Mouse (Mus musculus) erythroid progenitor cell, adult 5-6 weeks (primary cell): ENCODE data around the gene Cd9. TPM values are rescaled to one million over a fixed set of nuclear protein-coding genes. Genes with fewer than 3 reads are reported as not detected.
"Not testable (repeated sequence)": the region's sequence is repeated elsewhere in the genome, so short reads cannot be mapped to it uniquely, and the experiment has no call there.

Experiments
- ATAC-seq: replicated peaks from 2 replicates; pipeline ENCODE4 v1.8.0; 2016; ENCODE audit warnings: moderate number of reproducible peaks, mild to moderate bottlenecking, moderate TSS enrichment, inconsistent platforms; ENCODE audit not compliant: poor library complexity, low FRiP score, severe bottlenecking
- total RNA-seq, 2 experiments: library from RNA; stranded (forward) in 1 of 2; stranded (reverse) in 1 of 2; fragments of 150-400 nt in 1 of 2; fragments of 186-747, 209-891 nt in 1 of 2; gene quantifications; 2 replicates each; pipeline versions ENCODE4 v1.2.3 to v1.2.4; 2015 to 2017; ENCODE audit warnings: low replicate concordance in 2 of 2

Gene Cd9
- total RNA-seq, 2 experiments from 2014 or later: 10.1 to 41.1 TPM

- no peak for ATAC-seq
These were observed 10.2 kb upstream of the Cd9 start for GRCm38 (mm10) chr6:125504622-125505355.

DNA sequence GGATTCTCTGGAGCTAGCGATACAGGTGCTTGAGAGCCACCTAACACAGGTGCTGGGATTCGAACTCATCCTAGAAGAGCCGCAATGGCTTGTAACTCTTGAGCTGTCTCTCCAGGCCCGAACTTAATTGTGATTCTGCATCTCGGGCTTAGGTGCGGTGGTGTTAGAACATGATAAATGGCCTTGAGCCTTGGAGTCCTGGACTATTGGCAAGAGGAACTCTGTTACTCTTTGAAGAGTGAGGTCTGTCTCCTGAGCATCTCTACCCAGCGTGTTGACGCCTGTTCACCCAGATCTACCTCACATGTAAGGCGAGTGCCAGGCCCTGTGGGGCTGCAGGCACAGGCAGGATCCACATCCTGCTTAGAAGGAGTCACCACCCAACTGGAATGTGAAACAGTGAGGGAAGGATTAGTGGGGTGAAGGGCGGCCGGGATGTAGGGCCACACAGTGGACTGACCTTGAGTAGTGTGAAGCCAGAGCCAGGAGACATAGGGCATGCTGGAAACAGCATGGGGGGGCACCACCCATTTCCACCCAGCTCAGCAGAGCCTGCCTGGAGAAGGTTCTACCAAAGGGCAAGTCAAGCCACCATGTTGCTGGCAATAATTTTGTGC, 8.7 kb upstream of the Cd9 start:
- ATAC-seq: no peak

- no peak for ATAC-seq
These were observed 3.5 kb upstream of the Cd9 start for GRCm38 (mm10) chr6:125498062-125498461.

- no peak for ATAC-seq
These were observed 1.8 kb upstream of the Cd9 start for GRCm38 (mm10) chr6:125496417-125496816.

GRCm38 (mm10) chr6:125495361-125495760, 770 bp upstream of the Cd9 start:
- no peak for ATAC-seq

DNA sequence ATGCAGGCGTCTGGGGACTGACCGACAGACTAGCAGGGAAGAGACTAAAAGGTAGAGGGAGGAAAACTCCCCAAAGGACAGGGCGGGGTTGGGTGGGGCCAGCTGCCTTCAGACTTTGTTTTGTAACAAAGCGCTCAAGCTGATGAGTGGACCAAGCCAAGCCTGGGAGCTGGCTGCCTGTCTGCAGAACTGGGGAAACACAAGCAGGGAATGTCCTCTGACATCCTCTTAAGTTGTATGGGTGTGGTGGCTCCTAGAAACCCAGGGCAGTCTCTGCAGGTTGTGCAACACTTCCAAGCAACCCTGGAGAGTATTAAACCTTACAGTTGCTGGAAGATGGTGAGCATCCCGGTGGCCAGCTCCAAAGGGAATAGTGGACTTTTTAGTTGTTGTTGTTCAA, 1.4 kb downstream of the Cd9 start:
- no peak for ATAC-seq

DNA sequence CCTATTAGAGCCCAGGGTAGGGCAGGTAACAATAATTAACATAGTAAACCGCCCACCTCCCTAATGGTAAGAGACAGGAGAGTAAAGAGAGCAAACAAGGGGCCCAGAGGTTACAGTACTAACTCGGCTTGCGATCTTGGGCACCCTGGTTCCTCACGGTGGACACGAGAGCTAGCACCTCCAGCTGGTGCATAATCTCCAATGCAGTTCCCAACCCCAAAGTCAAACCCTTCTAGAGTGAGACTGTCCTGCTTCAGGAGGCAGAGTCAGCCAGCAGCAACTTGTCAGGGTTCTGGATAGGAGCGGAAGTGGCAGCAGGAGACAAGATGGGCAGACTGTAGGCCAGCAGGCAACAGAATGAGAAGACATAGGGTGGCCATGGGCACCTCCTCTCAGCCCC, 1.9 kb downstream of the Cd9 start:
- ATAC-seq: no peak

DNA sequence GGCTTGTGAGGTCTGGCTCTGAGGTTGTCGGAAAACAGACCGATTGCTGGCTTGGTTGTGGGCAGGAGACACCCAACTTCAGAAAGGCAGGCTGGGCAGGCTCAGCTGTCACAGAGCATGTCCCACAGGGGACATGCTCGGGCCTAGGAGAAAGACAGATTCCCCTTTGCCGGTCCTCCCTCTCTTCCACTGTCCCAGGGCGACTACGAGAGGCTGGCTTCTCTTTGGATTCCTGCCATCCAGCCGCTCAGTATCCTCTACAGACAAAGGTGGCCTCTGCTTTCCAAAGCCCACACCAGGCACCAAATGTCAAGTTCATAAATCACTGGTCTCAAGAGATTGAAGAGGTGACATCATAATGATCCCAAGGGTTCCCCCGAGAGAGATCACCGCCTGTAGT, 2.6 kb downstream of the Cd9 start:
- no peak for ATAC-seq

GRCm38 (mm10) chr6:125491393-125491792, 3.2 kb downstream of the Cd9 start:
- no peak for ATAC-seq

DNA sequence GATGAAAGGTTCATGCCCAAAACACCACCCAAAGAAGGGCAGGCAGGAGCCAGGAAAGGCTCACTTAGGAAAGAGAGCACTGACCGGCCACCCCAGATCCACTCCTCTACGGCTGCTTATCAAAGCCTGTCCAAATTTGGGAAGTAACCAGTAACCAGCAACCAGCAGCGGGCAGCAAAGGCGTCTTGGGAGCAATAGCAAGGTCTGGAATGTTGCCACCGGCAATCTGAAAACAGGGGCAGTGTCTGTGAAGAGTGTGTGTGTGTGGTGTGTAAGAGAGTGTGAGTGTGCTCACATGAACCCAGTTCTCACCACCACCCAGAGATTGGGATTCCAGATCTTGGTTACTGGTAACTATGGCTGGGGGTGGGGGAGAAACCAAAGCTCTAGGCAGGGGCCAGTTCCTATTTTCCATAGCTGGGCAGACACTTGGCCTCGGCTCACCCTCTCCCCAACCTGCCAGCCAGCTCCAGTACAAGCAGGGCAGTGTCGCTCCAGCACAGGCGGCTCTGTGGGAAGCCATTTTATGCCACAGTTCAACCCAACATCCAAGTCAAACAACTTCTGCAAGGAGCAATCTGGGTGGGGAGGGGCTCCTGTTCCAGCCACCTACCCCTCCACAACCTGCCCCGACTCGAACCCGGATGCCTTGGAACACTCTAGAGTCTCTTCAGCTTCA, 4.6 kb downstream of the Cd9 start:
- no peak for ATAC-seq

DNA sequence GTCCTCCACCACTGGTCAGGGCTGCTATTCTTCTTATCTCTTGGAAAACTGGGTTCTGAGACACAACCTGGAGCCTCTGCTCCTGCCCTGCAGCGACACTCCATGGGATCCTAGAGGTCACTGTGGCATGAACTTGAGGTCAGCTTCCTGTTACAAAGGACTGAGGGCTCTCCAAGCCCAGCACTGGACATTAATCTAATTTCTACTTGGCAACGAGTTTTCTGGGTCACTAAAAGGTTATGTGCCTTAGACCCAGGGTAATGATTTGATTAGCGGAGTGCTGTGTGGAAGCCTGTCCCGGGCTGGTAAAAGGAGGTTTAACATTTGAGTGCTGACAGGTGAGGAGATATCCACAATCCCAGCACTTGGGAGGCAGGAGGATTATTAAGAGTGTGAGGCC, 9.0 kb downstream of the Cd9 start:
- no peak for ATAC-seq

DNA sequence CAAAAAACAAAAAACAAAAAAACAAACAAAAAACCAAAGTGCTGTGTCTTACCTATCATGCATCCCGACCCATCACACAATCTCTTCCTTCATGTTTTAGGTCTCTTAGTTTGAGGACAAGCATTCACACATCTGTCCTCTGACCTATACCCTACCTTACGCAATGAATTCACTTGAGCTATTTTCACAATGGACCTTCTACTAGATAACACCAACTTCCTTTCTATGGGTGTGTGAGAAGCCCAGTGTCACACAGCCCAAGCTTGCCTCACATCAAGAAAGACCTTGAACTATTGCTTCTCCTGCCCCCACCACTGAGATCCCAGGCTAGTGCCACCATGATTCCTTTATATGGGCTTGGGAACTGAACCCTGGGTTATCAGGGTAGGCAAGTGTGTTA, 9.9 kb downstream of the Cd9 start:
- no peak for ATAC-seq

DNA sequence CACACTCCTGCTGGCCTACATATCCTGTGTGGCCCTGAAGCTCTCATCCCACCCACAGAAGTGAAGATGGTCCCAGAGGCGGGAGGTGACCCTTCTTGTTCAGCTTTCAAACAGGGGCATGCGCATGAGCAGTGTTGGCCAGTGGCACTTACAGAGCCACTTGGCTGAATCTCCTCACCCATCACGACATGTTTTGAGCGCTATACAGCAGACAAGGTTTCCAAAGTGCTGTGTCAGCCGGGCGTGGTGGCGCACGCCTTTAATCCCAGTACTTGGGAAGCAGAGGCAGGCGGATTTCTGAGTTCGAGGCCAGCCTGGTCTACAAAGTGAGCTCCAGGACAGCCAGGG, 10.3 kb downstream of the Cd9 start:
- ATAC-seq: not testable (repeated sequence)

GRCm38 (mm10) chr6:125483515-125484312, 10.9 kb downstream of the Cd9 start:
- no peak for ATAC-seq

- no peak for ATAC-seq
These were observed 12.2 kb downstream of the Cd9 start for GRCm38 (mm10) chr6:125482427-125482831.

DNA sequence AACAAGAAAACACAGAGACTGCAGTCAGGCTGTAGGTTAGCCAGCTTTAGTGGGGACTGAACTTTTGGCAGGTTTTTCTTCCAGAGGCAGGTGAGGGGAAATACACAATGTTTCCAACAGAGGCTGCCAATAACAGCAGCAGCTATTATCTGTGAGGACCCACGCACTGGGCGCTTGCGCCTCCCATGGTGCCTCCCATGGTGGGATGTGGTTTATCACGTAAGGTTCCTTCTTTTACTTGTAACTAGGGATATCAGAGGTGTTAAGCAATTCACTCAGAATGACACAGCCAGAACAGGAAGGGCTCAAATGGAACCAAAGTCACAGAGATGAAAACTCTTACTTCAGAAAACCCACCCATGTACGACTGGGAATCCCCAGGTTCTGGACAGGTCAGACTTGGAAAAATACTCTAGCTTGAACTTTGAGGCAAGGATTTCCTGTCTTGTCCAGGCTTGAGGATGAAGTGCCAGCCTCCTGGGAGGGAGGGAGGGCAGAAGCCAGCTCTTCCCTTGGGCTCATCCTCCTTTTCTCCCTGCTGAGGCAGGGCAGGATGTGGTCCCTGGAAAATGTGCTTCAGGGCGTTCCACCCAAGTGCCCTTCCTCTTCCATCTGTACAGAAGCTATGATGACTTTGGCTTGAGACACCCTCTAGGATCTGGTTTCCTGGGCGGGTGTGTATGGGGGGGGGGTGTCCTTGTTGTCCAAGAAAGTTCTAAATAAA, 12.8 kb downstream of the Cd9 start:
- ATAC-seq: no peak

GRCm38 (mm10) chr6:125480396-125481361, 13.9 kb downstream of the Cd9 start:
- no peak for ATAC-seq

DNA sequence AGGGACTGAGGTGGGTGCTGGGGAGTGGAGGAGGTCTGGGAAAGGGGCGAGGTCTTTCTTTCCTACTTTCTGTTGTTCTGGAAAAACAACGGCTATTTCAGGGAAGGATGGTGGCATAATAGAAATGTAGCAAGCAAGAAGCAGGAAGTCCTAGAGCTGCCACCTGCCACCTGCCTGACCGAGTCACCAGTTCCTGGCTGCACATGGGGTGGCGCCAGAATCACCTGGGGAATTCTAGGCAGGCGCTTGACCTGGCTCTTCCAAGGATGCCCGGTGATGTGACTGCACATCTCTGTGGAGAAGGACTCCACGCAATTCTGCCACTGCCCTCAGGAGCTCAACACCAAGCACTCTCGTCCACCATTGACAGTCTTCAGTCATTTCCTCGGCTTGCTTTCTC, 15.2 kb downstream of the Cd9 start:
- no peak for ATAC-seq
